Mouse (Mus musculus) embryonic facial prominence, embryonic 12.5 days (tissue): ENCODE measurements at regions not wholly inside any gene's neighbourhood (a gene's known extent, or its start where the extent isn't known, plus 50 kb on each side); places are given as distances from the start of the nearest gene placed in this dataset.

Source experiments
- ATAC-seq: fragments of 200-750 bp; cut with Nextera tagmentation; 2 replicates; pipeline ENCODE4 v1.8.0; 2017; ENCODE audit not compliant: insufficient number of reproducible peaks, insufficient read depth, low FRiP score, low TSS enrichment
- H3K27ac ChIP-seq: fragments of 300-500 bp; sonication (generic); 2 replicates; pipeline ENCODE4 v1.5.1; 2016; ENCODE audit warnings: mild to moderate bottlenecking
- H3K27me3 ChIP-seq: fragments of 300-500 bp; sonication (generic); 2 replicates; pipeline ENCODE4 v1.6.1; 2016; ENCODE audit warnings: mild to moderate bottlenecking, moderate library complexity
- H3K36me3 ChIP-seq: fragments of 300-500 bp; sonication (generic); 2 replicates; pipeline ENCODE4 v1.6.1; 2016; ENCODE audit warnings: mild to moderate bottlenecking
- H3K4me1 ChIP-seq: fragments of 300-500 bp; sonication (generic); 2 replicates; pipeline ENCODE4 v1.6.1; 2016
- H3K4me2 ChIP-seq: fragments of 300-500 bp; sonication (generic); replicated peaks from 2 replicates; pipeline ENCODE4 v1.6.1; 2016; ENCODE audit warnings: mild to moderate bottlenecking, moderate library complexity
- H3K4me3 ChIP-seq: fragments of 300-500 bp; sonication (generic); 2 replicates; pipeline ENCODE4 v1.5.1; 2016; ENCODE audit warnings: mild to moderate bottlenecking
- H3K9ac ChIP-seq: fragments of 300-500 bp; sonication (generic); 2 replicates; pipeline ENCODE4 v1.6.1; 2016; ENCODE audit warnings: mild to moderate bottlenecking, moderate library complexity
- H3K9me3 ChIP-seq: fragments of 300-500 bp; sonication (generic); 2 replicates; pipeline ENCODE4 v1.6.1; 2016; ENCODE audit warnings: mild to moderate bottlenecking, moderate library complexity
- WGBS: fragments of 180-500 bp; shearing (Covaris S2); methylation state at CpG from one replicate; pipeline ENCODE4 v1.1.7; 2016; 5-methylcytosine and 5-hydroxymethylcytosine counted together

GRCm38 (mm10) chr10:117984784-117985602 lies 139.2 kb upstream of the Rap1b start:
- Histone ChIP-seq H3K27me3 (no peaks in the 10 kb centered on the region), H3K27ac (no peak overlapping the region), H3K4me1 (no peaks in the 10 kb centered on the region), H3K9me3 (no peaks in the 10 kb centered on the region), H3K9ac (no peak overlapping the region), H3K4me2 (no peak overlapping the region), H3K36me3 (no peaks in the 10 kb centered on the region), H3K4me3 (no peak overlapping the region)
- WGBS: 80% methylated on average over 15 of the region's 15 CpGs
- no peak for ATAC-seq

- Histone ChIP-seq H3K4me2 (no peak overlapping the region), H3K27me3 (no peaks in the 10 kb centered on the region), H3K36me3 (no peaks in the 10 kb centered on the region), H3K9me3 (no peaks in the 10 kb centered on the region), H3K4me1 (no peaks in the 10 kb centered on the region), H3K27ac (no peak overlapping the region), H3K9ac (no peak overlapping the region), H3K4me3 (no peak overlapping the region)
- no peak for ATAC-seq
- WGBS: 62% methylated on average over 6 of the region's 6 CpGs
Observed at GRCm38 (mm10) chr10:117987620-117988019, 141.8 kb upstream of the Rap1b start.

- H3K4me2 ChIP-seq: no peak overlapping the region
- H3K4me3 ChIP-seq: no peak overlapping the region
- H3K9me3 ChIP-seq: no peaks in the 10 kb centered on the region
- H3K27me3 ChIP-seq: no peaks in the 10 kb centered on the region
- no peak overlapping the region for H3K27ac ChIP-seq
- H3K36me3 ChIP-seq: no peaks in the 10 kb centered on the region
- no peak for ATAC-seq
- no peak overlapping the region for H3K9ac ChIP-seq
- WGBS: 71% methylated on average over 5 of the region's 5 CpGs
- H3K4me1 ChIP-seq: no peaks in the 10 kb centered on the region
Observed at GRCm38 (mm10) chr10:117988076-117988475, 142.2 kb upstream of the Rap1b start.

GRCm38 (mm10) chr10:117991176-117991575 lies 145.3 kb upstream of the Rap1b start:
- Histone ChIP-seq H3K9ac (no peak overlapping the region), H3K4me1 (peaks cover 4% of the 10 kb centered on the region; the same call in 1 of the 2 replicates), H3K27ac (no peak overlapping the region), H3K4me3 (no peak overlapping the region), H3K27me3 (no peaks in the 10 kb centered on the region), H3K9me3 (no peaks in the 10 kb centered on the region), H3K36me3 (no peaks in the 10 kb centered on the region), H3K4me2 (no peak overlapping the region)
- 82% methylated on average over 1 of the region's 1 CpGs for WGBS
- no peak for ATAC-seq

GRCm38 (mm10) chr10:117992317-117992716 lies 146.5 kb upstream of the Rap1b start:
- WGBS: 79% methylated on average over 9 of the region's 9 CpGs
- no peak overlapping the region for H3K27ac ChIP-seq

GRCm38 (mm10) chr10:117993809-117994208 lies 147.8 kb upstream of the Mdm1 start:
- 92% methylated on average over 3 of the region's 3 CpGs for WGBS
- H3K27ac ChIP-seq: no peak overlapping the region
- no peak overlapping the region for H3K9ac ChIP-seq
- peaks cover 4% of the 10 kb centered on the region; the same call in 1 of the 2 replicates for H3K4me1 ChIP-seq
- H3K4me3 ChIP-seq: no peak overlapping the region
- H3K27me3 ChIP-seq: no peaks in the 10 kb centered on the region
- H3K9me3 ChIP-seq: no peaks in the 10 kb centered on the region
- ATAC-seq: no peak
- H3K4me2 ChIP-seq: no peak overlapping the region
- no peaks in the 10 kb centered on the region for H3K36me3 ChIP-seq

More at GRCm38 (mm10) chr10:117992317-117992716, 146.5 kb upstream of the Rap1b start:
- no peak overlapping the region for H3K4me3 ChIP-seq
- no peaks in the 10 kb centered on the region for H3K27me3 ChIP-seq
- H3K4me2 ChIP-seq: no peak overlapping the region
- no peaks in the 10 kb centered on the region for H3K9me3 ChIP-seq
- ATAC-seq: no peak
- H3K4me1 ChIP-seq: peaks cover 4% of the 10 kb centered on the region; the same call in 1 of the 2 replicates
- no peak overlapping the region for H3K9ac ChIP-seq
- no peaks in the 10 kb centered on the region for H3K36me3 ChIP-seq

GRCm38 (mm10) chr10:117994768-117995167 lies 146.8 kb upstream of the Mdm1 start:
- peaks cover 4% of the 10 kb centered on the region; the same call in 1 of the 2 replicates for H3K4me1 ChIP-seq
- H3K9ac ChIP-seq: no peak overlapping the region
- no peaks in the 10 kb centered on the region for H3K9me3 ChIP-seq
- no peak overlapping the region for H3K27ac ChIP-seq
- no peak overlapping the region for H3K4me2 ChIP-seq
- ATAC-seq: no peak
- 67% methylated on average over 9 of the region's 9 CpGs for WGBS
- no peaks in the 10 kb centered on the region for H3K36me3 ChIP-seq
- no peaks in the 10 kb centered on the region for H3K27me3 ChIP-seq
- H3K4me3 ChIP-seq: no peak overlapping the region

GRCm38 (mm10) chr10:117997796-117998195 lies 143.8 kb upstream of the Mdm1 start:
- H3K27me3 ChIP-seq: no peaks in the 10 kb centered on the region
- H3K4me1 ChIP-seq: peaks cover 4% of the 10 kb centered on the region; the same call in 1 of the 2 replicates
- H3K9me3 ChIP-seq: no peaks in the 10 kb centered on the region
- H3K9ac ChIP-seq: no peak overlapping the region
- no peak for ATAC-seq
- H3K36me3 ChIP-seq: no peaks in the 10 kb centered on the region
- no peak overlapping the region for H3K4me3 ChIP-seq
- H3K4me2 ChIP-seq: no peak overlapping the region
- no peak overlapping the region for H3K27ac ChIP-seq
- 88% methylated on average over 5 of the region's 5 CpGs for WGBS

- Histone ChIP-seq H3K4me1 (peaks cover 10% of the 10 kb centered on the region; the same call in 1 of the 2 replicates), H3K27me3 (no peaks in the 10 kb centered on the region), H3K36me3 (no peaks in the 10 kb centered on the region), H3K9me3 (no peaks in the 10 kb centered on the region), H3K4me3 (no peak overlapping the region), H3K9ac (no peak overlapping the region), H3K4me2 (no peak overlapping the region), H3K27ac (no peak overlapping the region)
- WGBS: 79% methylated on average over 3 of the region's 3 CpGs
- ATAC-seq: no peak
Observed at GRCm38 (mm10) chr10:118000591-118000990, 141.0 kb upstream of the Mdm1 start.

GRCm38 (mm10) chr10:118001501-118001900 lies 140.1 kb upstream of the Mdm1 start:
- no peak overlapping the region for H3K27ac ChIP-seq
- no peaks in the 10 kb centered on the region for H3K9me3 ChIP-seq
- no peaks in the 10 kb centered on the region for H3K27me3 ChIP-seq
- H3K4me1 ChIP-seq: peaks cover 10% of the 10 kb centered on the region; the same call in 1 of the 2 replicates
- H3K9ac ChIP-seq: no peak overlapping the region
- H3K36me3 ChIP-seq: no peaks in the 10 kb centered on the region
- H3K4me3 ChIP-seq: no peak overlapping the region
- no peak overlapping the region for H3K4me2 ChIP-seq
- no peak for ATAC-seq
- WGBS: 36% methylated on average over 4 of the region's 4 CpGs

- Histone ChIP-seq H3K9ac (no peak overlapping the region), H3K4me2 (no peak overlapping the region), H3K36me3 (no peaks in the 10 kb centered on the region), H3K4me3 (no peak overlapping the region), H3K27me3 (no peaks in the 10 kb centered on the region), H3K4me1 (peaks cover 10% of the 10 kb centered on the region; the same call in 1 of the 2 replicates), H3K9me3 (no peaks in the 10 kb centered on the region), H3K27ac (no peak overlapping the region)
- 73% methylated on average over 7 of the region's 7 CpGs for WGBS
- no peak for ATAC-seq
Observed at GRCm38 (mm10) chr10:118001971-118002370, 139.6 kb upstream of the Mdm1 start.

GRCm38 (mm10) chr10:118002559-118002958 lies 139.1 kb upstream of the Mdm1 start:
- Histone ChIP-seq H3K36me3 (no peaks in the 10 kb centered on the region), H3K27ac (no peak overlapping the region), H3K4me3 (no peak overlapping the region), H3K4me1 (peaks cover 10% of the 10 kb centered on the region; the same call in 1 of the 2 replicates), H3K4me2 (no peak overlapping the region), H3K27me3 (no peaks in the 10 kb centered on the region), H3K9ac (no peak overlapping the region), H3K9me3 (no peaks in the 10 kb centered on the region)
- 94% methylated on average over 4 of the region's 4 CpGs for WGBS
- ATAC-seq: no peak
